Mouse (Mus musculus) liver, postnatal 0 days (tissue): ENCODE measurements around the gene Fbln2.

Experiments used
- CTCF ChIP-seq: sonication (generic); IDR thresholded peaks from 2 replicates; pipeline ENCODE4 v1.5.1; 2016; ENCODE audit warnings: antibody characterized with exemption, low read depth
- EP300 ChIP-seq: IDR thresholded peaks from 2 replicates; pipeline ENCODE4 v1.6.1; 2016; ENCODE audit warnings: antibody characterized with exemption, low read depth, mild to moderate bottlenecking

DNA sequence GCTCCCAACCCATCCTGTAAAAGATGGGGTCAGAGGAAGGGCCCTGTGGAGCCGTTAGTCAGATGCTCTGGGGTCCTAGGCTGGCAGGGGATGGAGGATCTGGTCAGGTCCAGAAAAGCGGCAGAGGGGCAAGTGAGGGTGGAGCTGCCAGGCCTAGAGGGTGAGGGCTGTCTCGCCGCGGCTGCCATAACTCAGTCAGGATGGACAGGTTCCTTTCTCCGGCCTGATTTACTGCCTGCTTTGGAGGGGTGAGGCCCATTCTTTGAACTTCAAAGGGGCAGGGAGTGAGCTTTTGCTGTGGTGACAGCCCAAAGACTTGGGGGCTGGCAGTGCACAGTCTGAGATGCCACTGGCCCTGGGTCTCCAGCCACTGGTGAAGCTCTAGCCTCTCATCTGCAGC lies 86.6 kb downstream of the Fbln2 start:
- no peak for TF ChIP-seq EP300
- TF ChIP-seq CTCF, result no peak
